Mouse (Mus musculus) macrophage (primary cell): Measurements from ENCODE around the gene Ext2. TPM values are rescaled to one million over a fixed set of nuclear protein-coding genes. Genes with fewer than 3 reads are reported as not detected.

Experiments
- H3K27ac ChIP-seq: fragments of 350-480 bp; formaldehyde crosslinking; 2 replicates; pipeline ENCODE4 v1.9.0; 2021
- H3K36me3 ChIP-seq: fragments of 350-480 bp; formaldehyde crosslinking; 2 replicates; pipeline ENCODE4 v1.9.0; 2021; ENCODE audit errors: inconsistent target
- H3K4me3 ChIP-seq: fragments of 350-480 bp; formaldehyde crosslinking; 2 replicates; pipeline ENCODE4 v1.9.0; 2021; ENCODE audit errors: inconsistent target
- H3K79me2 ChIP-seq: fragments of 350-480 bp; formaldehyde crosslinking; 2 replicates; pipeline ENCODE4 v1.9.0; 2021; ENCODE audit errors: inconsistent target
- WGBS: methylation state at CpG from one replicate; pipeline ENCODE4 v1.1.7; 2026; ENCODE audit warnings: inconsistent platforms; ENCODE audit not compliant: missing documents; 5-methylcytosine and 5-hydroxymethylcytosine counted together
- polyA plus RNA-seq: library from polyadenylated mRNA; stranded (reverse); fragments of 250-400 nt; gene quantifications from 3 replicates; pipeline ENCODE4 v1.2.4, GENCODE M21; 2018; ENCODE audit warnings: inconsistent platforms

The Ext2 gene
- polyA plus RNA-seq, 1 experiment from 2014 or later: 45.6 TPM

- Histone ChIP-seq H3K36me3 (no peaks in the 10 kb centered on the region), H3K27ac (no peak overlapping the region), H3K79me2 (no peaks in the 10 kb centered on the region), H3K4me3 (no peak overlapping the region; the same call in 1 of the 2 replicates)
- WGBS: 20% methylated on average over 33 of the region's 33 CpGs
Observed at GRCm38 (mm10) chr2:93645626-93646320, 176.6 kb downstream of the Ext2 start.

GRCm38 (mm10) chr2:93645197-93645596 lies 177.2 kb downstream of the Ext2 start:
- 91% methylated on average over 10 of the region's 10 CpGs for WGBS
- no peak overlapping the region for H3K27ac ChIP-seq

GRCm38 (mm10) chr2:93644731-93645130 lies 177.6 kb downstream of the Ext2 start:
- Histone ChIP-seq H3K27ac (no peak overlapping the region), H3K4me3 (no peak overlapping the region), H3K79me2 (no peaks in the 10 kb centered on the region), H3K36me3 (no peaks in the 10 kb centered on the region)
- 84% methylated on average over 6 of the region's 6 CpGs for WGBS

More at GRCm38 (mm10) chr2:93645197-93645596, 177.2 kb downstream of the Ext2 start:
- H3K79me2 ChIP-seq: no peaks in the 10 kb centered on the region
- no peak overlapping the region for H3K4me3 ChIP-seq
- no peaks in the 10 kb centered on the region for H3K36me3 ChIP-seq

- 96% methylated on average over 4 of the region's 4 CpGs for WGBS
- no peak overlapping the region for H3K4me3 ChIP-seq
- H3K79me2 ChIP-seq: no peaks in the 10 kb centered on the region
- H3K27ac ChIP-seq: no peak overlapping the region
- no peaks in the 10 kb centered on the region for H3K36me3 ChIP-seq
Observed at GRCm38 (mm10) chr2:93644234-93644633, 178.1 kb downstream of the Ext2 start.

GRCm38 (mm10) chr2:93643403-93643780 lies 179.0 kb downstream of the Ext2 start:
- Histone ChIP-seq H3K27ac (no peak overlapping the region), H3K79me2 (no peaks in the 10 kb centered on the region), H3K4me3 (no peak overlapping the region), H3K36me3 (no peaks in the 10 kb centered on the region)
- WGBS: 6% methylated on average over 28 of the region's 28 CpGs

GRCm38 (mm10) chr2:93634609-93635008 lies 187.8 kb downstream of the Ext2 start:
- Histone ChIP-seq H3K27ac (no peak overlapping the region), H3K79me2 (no peaks in the 10 kb centered on the region), H3K36me3 (no peaks in the 10 kb centered on the region), H3K4me3 (no peak overlapping the region)
- WGBS: 96% methylated on average over 4 of the region's 4 CpGs

- H3K36me3 ChIP-seq: no peaks in the 10 kb centered on the region
- H3K79me2 ChIP-seq: no peaks in the 10 kb centered on the region
- no peak overlapping the region for H3K27ac ChIP-seq
- no peak overlapping the region for H3K4me3 ChIP-seq
- WGBS: 12% methylated on average over 13 of the region's 13 CpGs
Observed at GRCm38 (mm10) chr2:93624665-93625408, 197.5 kb downstream of the Ext2 start.

GRCm38 (mm10) chr2:93619208-93619849 lies 203.0 kb downstream of the Ext2 start:
- no peaks in the 10 kb centered on the region for H3K79me2 ChIP-seq

GRCm38 (mm10) chr2:93618447-93619199 lies 203.7 kb downstream of the Ext2 start:
- no peak overlapping the region for H3K27ac ChIP-seq
- no peak overlapping the region for H3K4me3 ChIP-seq
- H3K79me2 ChIP-seq: no peaks in the 10 kb centered on the region
- no peaks in the 10 kb centered on the region for H3K36me3 ChIP-seq
- 80% methylated on average over 19 of the region's 19 CpGs for WGBS

More at GRCm38 (mm10) chr2:93619208-93619849, 203.0 kb downstream of the Ext2 start:
- Histone ChIP-seq H3K4me3 (no peak overlapping the region), H3K36me3 (no peaks in the 10 kb centered on the region), H3K27ac (no peak overlapping the region)
- 88% methylated on average over 5 of the region's 5 CpGs for WGBS

GRCm38 (mm10) chr2:93615845-93616689 lies 206.3 kb downstream of the Ext2 start:
- WGBS: 91% methylated on average over 27 of the region's 27 CpGs
- H3K36me3 ChIP-seq: no peaks in the 10 kb centered on the region
- no peak overlapping the region for H3K27ac ChIP-seq
- H3K4me3 ChIP-seq: no peak overlapping the region
- no peaks in the 10 kb centered on the region for H3K79me2 ChIP-seq

- WGBS: 84% methylated on average over 7 of the region's 7 CpGs
- Histone ChIP-seq H3K79me2 (no peaks in the 10 kb centered on the region), H3K4me3 (no peak overlapping the region), H3K36me3 (no peaks in the 10 kb centered on the region), H3K27ac (no peak overlapping the region)
Observed at GRCm38 (mm10) chr2:93613020-93613419, 209.3 kb downstream of the Ext2 start.
